ENCODE assay signal across 8 mouse cellular contexts in genomic region chr11:20830686-20831505, GRCm38 (mm10). TPM values are rescaled to one million over a fixed set of nuclear protein-coding genes. Genes with fewer than 3 reads are reported as not detected.
DNase-seq lines count a peak whose midpoint lies in the region; ATAC-seq lines count a peak whose summit lies in the region.

Gene Lgalsl (minus strand): TSS chr11:20831056.

- peak; percentile 55 for DNase-seq in adipocyte (ENCODE audit: low spot score)
- DNase-seq in embryo, embryonic 10.5 days (ENCODE audit: low spot score), result peak; percentile 74
- DNase-seq in gastrocnemius, postnatal 14 days, result peak; percentile 71
- peak; percentile 66 for DNase-seq in induced T-regulatory cell, adult 2 months (ENCODE audit: low read depth)
- DNase-seq in left cerebral cortex, adult 9 months (ENCODE audit: low spot score in 2 of 2), result peak; percentile 10 to 61
- peak; percentile 78 to 82 for DNase-seq in right cerebral cortex, postnatal 10 days (ENCODE audit: low spot score in 2 of 2)
- peak; percentile 74 for DNase-seq in urinary bladder, postnatal 14 days (ENCODE audit: low spot score)

- intact Hi-C loops in gastrocnemius, postnatal 14 days (cut with DNase I; ENCODE audit: low total_unique reads), result no loop called here

- ATAC-seq in megakaryocyte, adult 5-6 weeks (ENCODE audit: poor library complexity, severe bottlenecking), result peak; percentile 81

RNA-seq across cellular contexts. Expression of gene Lgalsl, which starts in this region (rescaled TPM):
- total RNA-seq in gastrocnemius, postnatal 14 days (2021), result 10 to 100 TPM; 59.2 to 59.6 TPM
- total RNA-seq in megakaryocyte, adult 5-6 weeks (2015), result 2.2 and 3.6 TPM in 2 replicates
- total RNA-seq in megakaryocyte, adult 5-6 weeks (2017), result 1.4 and 2.8 TPM in 2 replicates

Comparison
In these comparisons a context has a peak if more than half of its experiments do, and no peak if none do; other contexts are left out.
1. Peak in every context shown above with its lines: DNase-seq and ATAC-seq.
2. RNA of gene Lgalsl (total RNA-seq): 59.2 to 59.6 TPM in gastrocnemius, postnatal 14 days; 1.4 to 3.6 TPM in megakaryocyte, adult 5-6 weeks; every median in the first group is over 10 times any median in the second.